Mouse (Mus musculus) ES-Bruce4 (cell line): ENCODE results near the gene 2900026A02Rik. TPM values are rescaled to one million over a fixed set of nuclear protein-coding genes. Genes with fewer than 3 reads are reported as not detected.
"Not testable (repeated sequence)": the region's sequence is repeated elsewhere in the genome, so short reads cannot be mapped to it uniquely, and the experiment has no call there.

Source experiments
- H3K27ac ChIP-seq: 2 replicates; pipeline ENCODE4 v1.5.1; 2012; ENCODE audit warnings: low read length, inconsistent platforms; ENCODE audit not compliant: insufficient read depth
- H3K27me3 ChIP-seq: 2 replicates; pipeline ENCODE4 v1.6.1; 2012; ENCODE audit warnings: mild to moderate bottlenecking, low read length, inconsistent platforms; ENCODE audit not compliant: control insufficient read depth, poor library complexity, insufficient read depth, severe bottlenecking
- H3K36me3 ChIP-seq: 2 replicates; pipeline ENCODE4 v1.6.1; 2012; ENCODE audit warnings: inconsistent platforms, mild to moderate bottlenecking, low read length, moderate library complexity; ENCODE audit not compliant: control insufficient read depth, poor library complexity, insufficient read depth, severe bottlenecking
- H3K4me1 ChIP-seq: one replicate; pipeline ENCODE4 v1.8.1; 2011; ENCODE audit warnings: low read length; ENCODE audit not compliant: control insufficient read depth, insufficient read depth
- H3K4me3 ChIP-seq: 2 replicates; pipeline ENCODE4 v1.5.1; 2011; ENCODE audit warnings: low read depth, mild to moderate bottlenecking, low read length
- H3K9ac ChIP-seq: 2 replicates; pipeline ENCODE4 v1.6.1; 2012; ENCODE audit warnings: low read depth, mild to moderate bottlenecking, inconsistent platforms; ENCODE audit not compliant: poor library complexity, severe bottlenecking
- H3K9me3 ChIP-seq: replicated peaks from 2 replicates; pipeline ENCODE4 v1.6.1; 2012; ENCODE audit warnings: mild to moderate bottlenecking, low read length, inconsistent platforms; ENCODE audit not compliant: control insufficient read depth, poor library complexity, insufficient read depth, severe bottlenecking
- CTCF ChIP-seq: IDR thresholded peaks from one replicate; pipeline ENCODE4 v1.8.1; 2011; ENCODE audit warnings: low read depth, low read length
- EP300 ChIP-seq: IDR thresholded peaks from 2 replicates; pipeline ENCODE4 v1.6.1; 2011; ENCODE audit warnings: low read depth, low read length; ENCODE audit not compliant: insufficient read depth
- POLR2A ChIP-seq: IDR thresholded peaks from one replicate; pipeline ENCODE4 v1.8.1; 2011; ENCODE audit warnings: low read length; ENCODE audit not compliant: insufficient read depth
- polyA plus RNA-seq: library from polyadenylated mRNA; stranded (reverse); fragments of >200 nt; gene quantifications from 2 replicates; pipeline ENCODE4 v1.2.4, GENCODE M21; 2011; ENCODE audit warnings: low read depth; ENCODE audit not compliant: missing spikeins, insufficient read depth, insufficient read length

The 2900026A02Rik gene
- polyA plus RNA-seq, 1 experiment: 14.2 TPM

- TF ChIP-seq EP300 (0 out of 2 replicates have a peak, but pooled peaks have one; percentile 21), CTCF (no peak)
- H3K27ac ChIP-seq: peak overlapping the region; percentile 30
- H3K4me1 ChIP-seq: peaks cover 5% of the 10 kb centered on the region
- H3K4me3 ChIP-seq: no peak overlapping the region
- H3K9ac ChIP-seq: no peak overlapping the region
- no peaks in the 10 kb centered on the region for H3K36me3 ChIP-seq
- no peaks in the 10 kb centered on the region for H3K9me3 ChIP-seq
- H3K27me3 ChIP-seq: no peaks in the 10 kb centered on the region
Measured at GRCm38 (mm10) chr5:113110929-113111328, 110.1 kb downstream of the 2900026A02Rik start.

DNA sequence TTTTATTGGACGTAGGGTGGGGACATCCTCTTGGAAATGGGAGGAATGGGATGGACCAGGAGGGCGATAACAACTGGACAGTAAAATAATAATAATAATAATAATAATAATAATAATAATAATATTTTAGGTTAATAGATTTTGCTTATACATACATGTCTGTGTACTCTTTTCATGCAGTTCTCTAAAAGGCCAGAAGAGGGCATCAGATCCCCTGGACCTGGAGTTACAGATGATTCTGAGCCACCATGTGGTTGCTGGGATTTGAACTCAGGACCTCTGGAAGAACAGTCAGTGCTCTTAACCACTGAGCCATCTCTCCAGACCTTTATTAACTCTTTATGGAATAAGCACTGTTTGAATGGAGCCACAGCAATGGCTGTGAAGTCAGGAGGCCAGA, 111.4 kb downstream of the 2900026A02Rik start:
- H3K9me3 ChIP-seq, H3K4me3 ChIP-seq, H3K4me1 ChIP-seq, H3K9ac ChIP-seq, H3K27me3 ChIP-seq, H3K27ac ChIP-seq, H3K36me3 ChIP-seq: not testable (repeated sequence)

- H3K27ac ChIP-seq: no peak overlapping the region
- H3K4me1 ChIP-seq: peaks cover 5% of the 10 kb centered on the region
- H3K9me3 ChIP-seq: no peaks in the 10 kb centered on the region
- no peak overlapping the region for H3K9ac ChIP-seq
- no peaks in the 10 kb centered on the region for H3K27me3 ChIP-seq
- H3K4me3 ChIP-seq: no peak overlapping the region
- no peaks in the 10 kb centered on the region for H3K36me3 ChIP-seq
- TF ChIP-seq EP300: no peak
- no peak for TF ChIP-seq CTCF
- TF ChIP-seq POLR2A: no peak
Measured at GRCm38 (mm10) chr5:113108165-113108764, 112.8 kb downstream of the 2900026A02Rik start.

GRCm38 (mm10) chr5:113107709-113108108, 113.3 kb downstream of the 2900026A02Rik start:
- H3K4me1 ChIP-seq: peaks cover 5% of the 10 kb centered on the region
- H3K4me3 ChIP-seq: no peak overlapping the region
- H3K9me3 ChIP-seq: no peaks in the 10 kb centered on the region
- no peak overlapping the region for H3K9ac ChIP-seq
- H3K27ac ChIP-seq: no peak overlapping the region
- no peaks in the 10 kb centered on the region for H3K27me3 ChIP-seq
- no peaks in the 10 kb centered on the region for H3K36me3 ChIP-seq
- no peak for TF ChIP-seq CTCF

- H3K27ac ChIP-seq: no peak overlapping the region
- H3K9ac ChIP-seq: no peak overlapping the region
- H3K4me1 ChIP-seq: peaks cover 5% of the 10 kb centered on the region
- H3K9me3 ChIP-seq: no peaks in the 10 kb centered on the region
- TF ChIP-seq EP300: no peak
- no peak for TF ChIP-seq POLR2A
- no peak for TF ChIP-seq CTCF
- no peaks in the 10 kb centered on the region for H3K27me3 ChIP-seq
- no peak overlapping the region for H3K4me3 ChIP-seq
- H3K36me3 ChIP-seq: no peaks in the 10 kb centered on the region
Measured at GRCm38 (mm10) chr5:113106594-113106993, 114.4 kb downstream of the 2900026A02Rik start.

DNA sequence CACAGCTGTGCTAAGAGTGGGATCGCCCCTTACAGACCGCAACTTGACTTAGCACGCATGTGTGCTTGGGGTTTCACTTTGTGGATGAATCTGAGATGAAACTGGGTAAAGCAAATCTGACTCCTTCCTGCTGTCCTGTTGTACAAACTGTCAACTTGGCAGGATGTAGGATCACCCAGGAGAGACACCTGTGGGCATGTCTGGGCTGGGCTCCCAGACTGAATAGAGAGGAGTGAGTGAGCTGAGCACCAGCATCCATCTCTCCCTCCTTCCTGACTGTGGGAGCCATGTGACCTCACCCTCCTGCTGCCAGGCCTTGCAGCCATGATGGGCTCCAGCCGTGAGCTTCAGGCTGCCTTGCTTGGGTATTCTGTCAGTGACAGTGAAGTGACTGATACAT, 115.6 kb downstream of the 2900026A02Rik start:
- H3K27ac ChIP-seq: no peak overlapping the region
- H3K4me1 ChIP-seq: no peaks in the 10 kb centered on the region
- H3K9me3 ChIP-seq: no peaks in the 10 kb centered on the region
- no peak for TF ChIP-seq POLR2A
- no peak for TF ChIP-seq CTCF
- TF ChIP-seq EP300: no peak
- H3K4me3 ChIP-seq: no peak overlapping the region
- no peaks in the 10 kb centered on the region for H3K27me3 ChIP-seq
- no peak overlapping the region for H3K9ac ChIP-seq
- no peaks in the 10 kb centered on the region for H3K36me3 ChIP-seq
